Mouse (Mus musculus) CH12.LX (cell line): ENCODE measurements around the gene Cdk8. TPM values are rescaled to one million over a fixed set of nuclear protein-coding genes. Genes with fewer than 3 reads are reported as not detected.

Source experiments
- DNase-seq: peaks from one replicate; pipeline ENCODE4 v3.0.0-alpha.2; 2013; ENCODE audit errors: extremely low read depth
- H3K27ac ChIP-seq: 2 replicates; pipeline ENCODE4 v1.5.1; 2012; ENCODE audit warnings: low read depth, mild to moderate bottlenecking, control low read depth, moderate library complexity; ENCODE audit not compliant: insufficient read depth
- H3K27me3 ChIP-seq: replicated peaks from 2 replicates; pipeline ENCODE3; 2012; ENCODE audit warnings: inconsistent platforms
- H3K36me3 ChIP-seq, 2 experiments: replicated peaks in 1 of 2; 2 replicates each; pipeline versions ENCODE3 to v1.6.1; 2012; ENCODE audit warnings: inconsistent platforms in 1 of 2, low read length in 1 of 2, mild to moderate bottlenecking in 1 of 2, mixed read lengths in 1 of 2, moderate library complexity in 1 of 2; ENCODE audit not compliant: control insufficient read depth in 1 of 2, insufficient read depth in 1 of 2
- H3K4me1 ChIP-seq, 2 experiments: 2 replicates each; pipeline ENCODE4 v1.6.1; 2012; ENCODE audit warnings: inconsistent platforms in 1 of 2, moderate library complexity in 1 of 2; ENCODE audit not compliant: insufficient read depth in 2 of 2, control insufficient read depth in 1 of 2
- H3K4me2 ChIP-seq: 2 replicates; pipeline ENCODE4 v1.6.1; 2012; ENCODE audit warnings: low read depth, mild to moderate bottlenecking, control low read depth; ENCODE audit not compliant: poor library complexity, insufficient read depth, severe bottlenecking
- H3K4me3 ChIP-seq, 3 experiments: fragments of 150-350 bp in 1 of 3; sonication (generic) in 1 of 3; replicated peaks in 1 of 3; 2 replicates each; pipeline versions ENCODE3 to v1.5.1; 2011 to 2012; ENCODE audit warnings: low read depth in 2 of 3, low read length in 2 of 3, mild to moderate bottlenecking in 2 of 3, moderate library complexity in 2 of 3, control low read depth in 1 of 3, improper control_type of control experiment in 1 of 3, inconsistent platforms in 1 of 3, mixed read lengths in 1 of 3; ENCODE audit not compliant: poor library complexity in 1 of 3
- H3K79me2 ChIP-seq: replicated peaks from 2 replicates; pipeline ENCODE4 v1.6.1; 2012; ENCODE audit warnings: mild to moderate bottlenecking, moderate library complexity; ENCODE audit not compliant: control insufficient read depth, poor library complexity, insufficient read depth, severe bottlenecking; ENCODE audit errors: extremely low read depth
- H3K9ac ChIP-seq: 2 replicates; pipeline ENCODE4 v1.6.1; 2012; ENCODE audit warnings: low read depth, mild to moderate bottlenecking, control low read depth, moderate library complexity; ENCODE audit not compliant: insufficient read depth
- H3K9me3 ChIP-seq: replicated peaks from 2 replicates; pipeline ENCODE3; 2012; ENCODE audit warnings: low read length, inconsistent platforms, mixed read lengths
- BHLHE40 ChIP-seq: IDR thresholded peaks from 2 replicates; pipeline ENCODE4 v1.6.1; 2011; ENCODE audit warnings: mild to moderate bottlenecking, low read depth, low read length, improper control_type of control experiment
- CTCF ChIP-seq, 2 experiments: IDR thresholded peaks in 1 of 2; conservative IDR thresholded peaks in 1 of 2; 2 replicates each; pipeline ENCODE4 v1.5.1; 2011 to 2012; ENCODE audit warnings: low read depth in 2 of 2, low read length in 2 of 2, improper control_type of control experiment in 1 of 2, inconsistent platforms in 1 of 2, mild to moderate bottlenecking in 1 of 2, moderate library complexity in 1 of 2
- EP300 ChIP-seq: IDR thresholded peaks from 2 replicates; pipeline ENCODE4 v1.6.1; 2011; ENCODE audit warnings: low read length, improper control_type of control experiment
- GABPA ChIP-seq: IDR thresholded peaks from 2 replicates; pipeline ENCODE4 v1.6.1; 2012; ENCODE audit warnings: low read depth, low read length, improper control_type of control experiment, inconsistent platforms; ENCODE audit not compliant: insufficient replicate concordance
- IRF4 ChIP-seq: IDR thresholded peaks from 2 replicates; pipeline ENCODE4 v1.6.1; 2014; ENCODE audit warnings: low read depth, mild to moderate bottlenecking, inconsistent platforms, low read length, improper control_type of control experiment
- JUND ChIP-seq: conservative IDR thresholded peaks from 2 replicates; pipeline ENCODE4 v1.6.1; 2011; ENCODE audit warnings: low read depth, low read length, improper control_type of control experiment
- MAFK ChIP-seq: IDR thresholded peaks from 2 replicates; pipeline ENCODE4 v1.6.1; 2011; ENCODE audit warnings: low read length, improper control_type of control experiment; ENCODE audit not compliant: insufficient replicate concordance
- MAZ ChIP-seq: IDR thresholded peaks from 2 replicates; pipeline ENCODE4 v1.6.1; 2012; ENCODE audit warnings: low read depth, mild to moderate bottlenecking, inconsistent platforms, low read length, improper control_type of control experiment, moderate library complexity
- MXI1 ChIP-seq: IDR thresholded peaks from 2 replicates; pipeline ENCODE4 v1.6.1; 2011; ENCODE audit warnings: mild to moderate bottlenecking, low read depth, low read length, improper control_type of control experiment
- NRF1 ChIP-seq: IDR thresholded peaks from 2 replicates; pipeline ENCODE4 v1.6.1; 2014; ENCODE audit warnings: low read depth, mild to moderate bottlenecking, inconsistent platforms, low read length, improper control_type of control experiment, moderate library complexity
- POLR2A ChIP-seq: IDR thresholded peaks from 2 replicates; pipeline ENCODE4 v1.6.1; 2011; ENCODE audit warnings: low read depth, mild to moderate bottlenecking, improper control_type of control experiment, low read length
- RCOR1 ChIP-seq: conservative IDR thresholded peaks from 2 replicates; pipeline ENCODE4 v1.6.1; 2012; ENCODE audit warnings: low read depth, mild to moderate bottlenecking, inconsistent platforms, low read length, improper control_type of control experiment
- TCF12 ChIP-seq: IDR thresholded peaks from 2 replicates; pipeline ENCODE4 v1.6.1; 2014; ENCODE audit warnings: low read depth, mild to moderate bottlenecking, inconsistent platforms, low read length, improper control_type of control experiment
- ZC3H11A ChIP-seq: IDR thresholded peaks from 2 replicates; pipeline ENCODE4 v1.6.1; 2012; ENCODE audit warnings: low read depth, mild to moderate bottlenecking, inconsistent platforms, low read length, improper control_type of control experiment
- ZKSCAN1 ChIP-seq: IDR thresholded peaks from 2 replicates; pipeline ENCODE4 v1.6.1; 2012; ENCODE audit warnings: low read depth, inconsistent platforms, low read length, improper control_type of control experiment, borderline replicate concordance
- ZMIZ1 ChIP-seq: IDR thresholded peaks from 2 replicates; pipeline ENCODE4 v1.6.1; 2012; ENCODE audit warnings: low read depth, mild to moderate bottlenecking, inconsistent platforms, low read length, improper control_type of control experiment
- ZNF384 ChIP-seq: IDR thresholded peaks from 2 replicates; pipeline ENCODE4 v1.6.1; 2012; ENCODE audit warnings: low read depth, low read length, improper control_type of control experiment, inconsistent platforms
- dilution Hi-C: fragments of 300-500 bp; cut with MboI; formaldehyde crosslinking; loops from 2 replicates; pipeline ENCODE4 v1.14.3; 2020; ENCODE audit warnings: low sequenced_read_pairs; ENCODE audit not compliant: extremely low pct_unique_long_range_greater_than_20kb, extremely low pct_ligation_motif_present
- in situ Hi-C: fragments of 300-500 bp; cut with MboI; formaldehyde crosslinking; loops from 3 replicates; pipeline ENCODE4 v1.14.3; 2019; ENCODE audit warnings: low sequenced_read_pairs, low pct_ligation_motif_present, low pct_unique_long_range_greater_than_20kb, mixed read lengths
- polyA plus RNA-seq: library from polyadenylated mRNA; unstranded; fragments of >175 nt; gene quantifications from 2 replicates; pipeline ENCODE4 v1.2.1, GENCODE M21; 2012; ENCODE audit warnings: low read depth; ENCODE audit not compliant: insufficient read length
- total RNA-seq, 2 experiments: library from RNA; depleted of rRNA; stranded (reverse); fragments of 300-350 nt in 1 of 2; fragments of >200 nt in 1 of 2; gene quantifications; 2 replicates each; pipeline ENCODE4 v1.2.3; 2012 to 2014

Gene Cdk8
- total and polyA plus RNA-seq, 3 experiments = 52.6 to 99.1 (median 69.9) TPM

DNA sequence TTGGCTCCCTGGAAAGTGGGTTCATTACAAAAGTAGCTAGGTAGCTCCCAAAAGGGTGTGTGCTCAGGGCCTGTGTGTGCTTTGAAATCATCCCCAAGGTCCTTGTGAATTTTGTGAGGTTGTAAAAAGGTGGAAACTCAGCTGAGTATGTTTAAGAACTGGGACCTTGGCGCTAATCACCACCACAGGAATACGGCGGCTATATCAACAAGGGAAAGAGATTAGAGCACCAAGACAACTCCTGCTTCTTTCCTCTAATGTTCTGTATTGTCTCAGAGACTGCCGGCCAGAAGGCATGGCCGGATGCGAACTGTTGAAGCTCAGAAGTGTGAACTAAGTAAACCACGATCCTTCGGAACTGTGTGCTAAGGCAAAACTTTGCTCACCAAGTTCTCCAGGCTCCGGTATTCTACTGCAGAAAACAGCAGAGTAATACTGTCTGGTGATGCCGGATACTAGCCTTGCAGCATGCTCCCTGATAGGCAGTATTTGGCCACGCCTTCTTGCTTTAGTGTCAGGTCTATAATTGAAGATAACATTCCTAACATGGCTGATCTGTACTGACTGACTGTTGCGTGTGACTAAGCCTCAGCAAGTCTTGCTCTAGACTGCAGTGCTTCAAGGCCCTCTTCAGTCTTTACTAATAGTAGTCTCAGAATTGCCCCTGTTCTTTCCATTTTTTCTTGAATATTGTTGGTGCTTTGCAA lies 19.5 kb downstream of the Cdk8 start:
- dilution Hi-C loops = no loop called here
- no peak for DNase-seq
- Histone ChIP-seq H3K4me3 (no peak overlapping the region), H3K4me2 (no peak overlapping the region), H3K27ac (no peak overlapping the region), H3K79me2 (peaks cover 20% of the 10 kb centered on the region), H3K9ac (no peak overlapping the region), H3K36me3 (peaks cover 4 to 61% of the 10 kb centered on the region in 2 experiments), H3K4me1 (peaks cover 2 to 17% of the 10 kb centered on the region in 2 experiments), H3K27me3 (no peaks in the 10 kb centered on the region), H3K9me3 (no peaks in the 10 kb centered on the region)
- in situ Hi-C loops = no loop called here
- no peak for TF ChIP-seq JUND
- no peak for TF ChIP-seq GABPA
- no peak for TF ChIP-seq ZC3H11A
- no peak for TF ChIP-seq BHLHE40
- TF ChIP-seq ZMIZ1 = no peak
- TF ChIP-seq CTCF (conservative IDR thresholded peaks at IDR 0.05 in 1 of 2, IDR thresholded peaks at IDR 0.05 in 1 of 2; ENCODE audit: low read depth in 2 of 2, low read length in 2 of 2) = no peak
- TF ChIP-seq RCOR1 = no peak
- TF ChIP-seq TCF12 = no peak
- no peak for TF ChIP-seq POLR2A
- TF ChIP-seq MAZ = no peak
- no peak for TF ChIP-seq IRF4
- TF ChIP-seq ZKSCAN1 = no peak
- TF ChIP-seq MXI1 = no peak
- no peak for TF ChIP-seq NRF1
- TF ChIP-seq EP300 = no peak
- no peak for TF ChIP-seq ZNF384

GRCm38 (mm10) chr5:146251663-146252429 lies 20.8 kb downstream of the Cdk8 start:
- in situ Hi-C loops = no loop called here
- no peaks in the 10 kb centered on the region for H3K27me3 ChIP-seq
- H3K9me3 ChIP-seq = no peaks in the 10 kb centered on the region
- peaks cover 0 to 4% of the 10 kb centered on the region in 2 experiments; a peak in 2 of 4 replicates for H3K4me1 ChIP-seq
- H3K79me2 ChIP-seq = peaks cover 15% of the 10 kb centered on the region
- H3K9ac ChIP-seq = no peak overlapping the region
- no peak overlapping the region for H3K27ac ChIP-seq
- no peak overlapping the region for H3K4me2 ChIP-seq
- dilution Hi-C loops = no loop called here
- H3K36me3 ChIP-seq = peaks cover 4 to 58% of the 10 kb centered on the region in 2 experiments
- no peak overlapping the region for H3K4me3 ChIP-seq
- DNase-seq = no peak
- TF ChIP-seq IRF4 (no peak), MAFK (no peak)
